Mouse (Mus musculus): ENCODE data around the gene Kat2b.
"Not testable (repeated sequence)": the region's sequence is repeated elsewhere in the genome, so short reads cannot be mapped to it uniquely, and the experiment has no call there.

Kat2b gene

DNA sequence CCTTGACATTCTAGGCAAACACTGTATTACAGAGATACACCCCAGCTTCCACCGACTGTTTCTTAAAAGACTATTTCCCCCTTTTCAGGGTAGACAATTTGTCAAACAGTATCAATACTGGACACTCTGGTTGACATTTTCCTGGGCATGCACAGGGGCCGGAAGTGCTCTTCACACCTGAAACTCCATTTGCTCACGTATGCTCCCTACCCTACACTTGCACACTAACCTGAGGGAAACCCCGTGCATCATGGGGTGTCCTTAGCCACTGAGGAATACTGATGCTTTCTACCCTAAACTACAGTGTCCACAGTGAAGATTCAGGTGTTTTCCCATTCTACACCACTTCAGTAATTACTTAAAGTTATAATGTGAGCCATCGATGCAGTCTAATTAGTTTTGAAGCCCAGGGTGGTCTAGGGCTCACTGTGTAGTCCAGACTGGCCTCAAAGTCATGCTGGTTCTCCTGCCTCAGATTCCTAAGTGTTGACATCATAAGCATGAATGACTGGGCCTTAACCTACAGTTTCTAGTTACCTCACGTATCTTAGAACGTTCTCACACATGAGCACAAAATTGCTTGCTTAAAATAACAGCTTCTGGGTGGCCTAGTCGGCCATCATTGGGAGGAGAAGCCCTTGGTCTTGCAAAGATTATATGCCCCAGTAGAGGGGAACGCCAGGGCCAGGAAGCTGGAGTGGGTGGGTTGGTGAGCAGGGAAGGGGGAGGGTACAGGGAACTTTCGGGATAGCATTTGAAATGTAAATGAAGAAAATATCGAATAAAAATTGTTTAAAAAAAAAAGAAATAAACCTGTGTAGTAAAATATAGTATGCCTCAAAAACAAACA lies 30.5 kb downstream of the Kat2b start:
- DNase-seq (ENCODE audit: low read depth, low spot score): peak; percentile 75

- DNase-seq (ENCODE audit: low read depth, low spot score): no peak
Observed at GRCm38 (mm10) chr17:53598571-53598970, 31.9 kb downstream of the Kat2b start.

DNA sequence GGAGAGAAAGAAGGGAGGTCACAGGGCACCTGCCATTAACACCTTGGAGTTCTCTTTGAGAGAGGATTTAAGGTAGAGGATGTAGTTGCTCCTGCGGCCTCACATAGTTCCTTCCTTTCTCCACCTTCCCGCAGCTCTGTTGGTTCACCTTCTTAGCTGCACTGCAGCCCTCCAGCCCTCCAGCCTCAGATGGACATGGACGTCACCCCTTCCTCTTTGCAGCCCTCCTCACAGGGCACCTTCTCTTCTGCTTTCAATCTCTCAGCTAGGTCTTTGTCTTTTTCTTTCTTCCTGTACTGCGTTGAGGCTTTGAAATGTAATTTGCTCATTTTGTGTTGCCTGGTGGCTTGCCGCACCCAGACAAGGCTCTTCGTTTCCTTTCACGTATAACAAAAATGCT lies 36.6 kb downstream of the Kat2b start:
- DNase-seq (ENCODE audit: low read depth, low spot score): not testable (repeated sequence)

GRCm38 (mm10) chr17:53606082-53606481 lies 39.4 kb downstream of the Kat2b start:
- not testable (repeated sequence) for DNase-seq (ENCODE audit: low read depth, low spot score)

GRCm38 (mm10) chr17:53608924-53609323 lies 42.3 kb downstream of the Kat2b start:
- DNase-seq (ENCODE audit: low read depth, low spot score): not testable (repeated sequence)

DNA sequence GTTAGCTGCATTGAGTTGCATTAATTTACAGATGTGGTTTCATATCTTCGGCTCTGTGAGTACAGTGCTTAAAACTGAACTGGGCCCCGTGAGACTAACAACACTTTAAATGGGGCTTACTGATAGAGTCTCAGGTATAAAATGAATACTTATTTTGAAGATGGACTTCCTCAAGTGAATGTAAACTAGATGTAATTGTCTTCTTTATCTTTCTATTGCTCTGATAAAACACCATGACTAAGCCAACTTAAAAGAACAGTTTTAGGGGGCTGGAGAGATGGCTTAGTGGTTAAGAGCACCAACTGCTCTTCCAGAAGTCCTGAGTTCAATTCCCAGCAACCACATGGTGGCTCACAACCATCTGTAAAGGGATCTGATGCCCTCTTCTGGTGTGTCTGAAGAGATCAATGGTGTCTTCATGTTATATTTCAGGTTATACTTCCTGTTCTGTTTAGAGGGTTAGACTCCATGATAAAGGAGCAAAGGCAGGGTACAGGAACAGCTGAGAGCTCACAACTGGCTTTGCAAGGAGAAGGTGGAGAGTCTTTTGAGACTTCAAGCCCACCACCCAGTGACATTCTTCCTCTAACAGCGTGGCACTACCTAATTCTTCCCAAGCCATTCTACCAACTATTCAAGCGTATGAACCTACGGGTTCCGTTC lies 50.8 kb downstream of the Kat2b start:
- DNase-seq (ENCODE audit: low read depth, low spot score): no peak

DNA sequence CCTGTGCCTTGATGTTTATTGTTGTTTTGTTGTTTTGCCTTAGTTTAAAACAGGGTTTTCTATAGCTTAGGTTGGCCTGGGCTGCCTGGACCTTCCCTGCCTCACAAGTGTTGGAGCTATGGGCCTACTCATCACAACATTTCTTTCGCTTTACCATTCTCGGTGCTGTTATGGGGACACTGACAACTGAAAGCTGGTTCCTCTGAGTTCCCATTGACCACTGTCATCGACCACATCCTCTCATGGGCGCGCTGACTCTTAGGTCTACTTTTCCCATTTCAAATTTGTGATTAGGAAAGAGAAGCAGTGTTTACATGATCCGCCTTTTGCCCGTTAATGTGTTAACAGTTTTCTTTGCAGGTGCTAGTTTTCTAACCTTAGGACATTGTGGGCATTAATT lies 51.7 kb downstream of the Kat2b start:
- no peak for DNase-seq (ENCODE audit: low read depth, low spot score)

- peak; percentile 69 for DNase-seq (ENCODE audit: low read depth, low spot score)
Observed at GRCm38 (mm10) chr17:53619391-53619790, 52.7 kb downstream of the Kat2b start.

DNA sequence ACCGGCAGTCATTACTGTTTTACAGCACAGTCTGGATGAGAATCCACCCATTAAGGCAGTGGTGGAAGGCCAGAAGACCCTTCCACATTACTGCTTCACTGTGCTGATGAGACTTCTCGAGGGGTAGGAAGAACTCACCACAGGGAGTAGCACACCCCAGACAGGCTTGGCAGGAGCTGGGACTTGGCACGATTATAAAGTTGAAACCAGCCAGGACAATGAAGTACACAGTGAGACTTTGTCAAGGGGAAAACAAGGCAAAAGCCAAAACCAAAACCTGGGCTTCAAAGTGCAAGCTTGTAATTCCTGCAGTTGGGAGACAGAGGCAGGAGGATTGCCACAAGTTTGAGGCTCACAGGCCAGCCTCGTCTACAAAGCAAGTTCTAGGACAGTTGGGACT lies 54.0 kb downstream of the Kat2b start:
- no peak for DNase-seq (ENCODE audit: low read depth, low spot score)

- no peak for DNase-seq (ENCODE audit: low read depth, low spot score)
Observed at GRCm38 (mm10) chr17:53622125-53622524, 55.5 kb downstream of the Kat2b start.

- DNase-seq (ENCODE audit: low read depth, low spot score): no peak
Observed at GRCm38 (mm10) chr17:53623762-53624161, 57.1 kb downstream of the Kat2b start.

DNA sequence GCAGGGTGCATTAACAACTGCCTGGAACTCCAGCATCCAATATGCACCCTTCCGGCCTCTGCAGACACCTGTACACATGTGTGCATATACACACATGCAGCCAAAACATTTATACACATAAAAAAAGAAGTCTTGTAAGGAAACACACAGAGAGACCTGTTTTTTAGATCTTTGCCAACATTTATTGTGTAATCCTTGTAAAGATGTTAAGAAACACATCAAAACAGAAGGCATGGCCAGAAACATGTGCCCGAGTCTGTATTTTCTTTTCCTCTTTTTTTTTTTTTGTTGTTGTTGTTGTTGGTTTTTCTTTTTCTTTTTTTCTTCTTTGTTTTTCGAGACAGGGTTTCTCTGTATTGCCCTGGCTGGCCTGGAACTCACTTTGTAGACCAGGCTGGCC lies 59.5 kb downstream of the Kat2b start:
- no peak for DNase-seq (ENCODE audit: low read depth, low spot score)

DNA sequence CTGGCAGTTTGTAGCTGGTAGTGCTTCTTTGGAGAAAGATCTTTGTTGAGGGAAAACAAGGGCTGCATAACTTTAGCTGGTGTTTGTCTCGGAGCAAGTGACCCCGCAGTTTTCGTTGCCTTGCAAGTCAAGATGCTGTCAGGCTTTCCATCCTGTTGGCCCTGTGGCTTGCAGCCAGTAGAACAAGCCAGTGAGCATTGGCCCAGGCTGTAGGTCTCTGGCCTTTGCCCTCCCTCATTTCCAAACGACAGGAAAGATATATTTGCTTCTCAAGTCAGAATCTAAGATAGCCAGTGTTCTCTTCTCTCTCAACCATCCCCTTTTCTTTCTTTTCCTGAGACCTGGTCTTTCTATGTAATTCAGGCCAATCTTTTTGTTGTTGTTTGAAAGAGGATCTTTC lies 60.8 kb downstream of the Kat2b start:
- DNase-seq (ENCODE audit: low read depth, low spot score): no peak

GRCm38 (mm10) chr17:53628131-53628530 lies 61.5 kb downstream of the Kat2b start:
- no peak for DNase-seq (ENCODE audit: low read depth, low spot score)

DNA sequence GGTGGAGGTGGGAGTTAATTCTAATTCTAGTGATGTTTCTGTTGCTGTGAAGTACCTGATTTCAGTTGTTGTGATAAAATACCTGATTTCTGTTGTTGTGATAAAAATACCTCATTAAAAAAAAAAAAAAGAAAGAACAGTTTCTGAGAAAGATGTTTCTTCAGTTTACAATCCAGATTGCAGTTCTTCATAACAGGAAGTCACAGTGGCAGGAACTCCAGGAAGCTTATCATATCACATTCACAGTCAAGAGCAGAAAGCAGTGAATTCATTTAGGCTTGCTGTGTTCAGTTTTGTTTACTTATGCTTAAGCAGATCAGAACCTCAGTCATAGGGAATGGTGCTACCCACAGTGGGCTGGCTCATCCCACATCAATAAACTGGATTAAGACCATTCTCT lies 64.7 kb downstream of the Kat2b start:
- no peak for DNase-seq (ENCODE audit: low read depth, low spot score)

DNA sequence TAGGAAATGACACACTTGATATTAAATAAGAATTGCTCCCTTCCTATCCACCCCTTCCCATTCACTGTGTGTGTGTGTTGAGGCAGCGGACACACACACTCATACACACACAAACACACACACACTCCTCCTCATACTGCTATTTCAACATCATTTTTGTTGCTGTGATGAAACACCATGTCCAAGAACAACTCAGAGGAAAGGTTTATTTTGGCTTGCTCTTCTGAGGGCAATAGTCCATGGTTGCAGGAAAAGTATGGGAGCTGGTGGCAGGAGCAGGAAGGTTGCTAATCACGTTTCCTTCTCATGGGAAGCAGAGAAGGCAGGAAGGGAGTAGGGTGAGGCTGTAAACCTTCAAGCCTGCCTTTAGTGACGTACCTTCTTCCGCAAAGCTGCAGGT lies 76.7 kb downstream of the Kat2b start:
- DNase-seq (ENCODE audit: low read depth, low spot score): no peak

DNA sequence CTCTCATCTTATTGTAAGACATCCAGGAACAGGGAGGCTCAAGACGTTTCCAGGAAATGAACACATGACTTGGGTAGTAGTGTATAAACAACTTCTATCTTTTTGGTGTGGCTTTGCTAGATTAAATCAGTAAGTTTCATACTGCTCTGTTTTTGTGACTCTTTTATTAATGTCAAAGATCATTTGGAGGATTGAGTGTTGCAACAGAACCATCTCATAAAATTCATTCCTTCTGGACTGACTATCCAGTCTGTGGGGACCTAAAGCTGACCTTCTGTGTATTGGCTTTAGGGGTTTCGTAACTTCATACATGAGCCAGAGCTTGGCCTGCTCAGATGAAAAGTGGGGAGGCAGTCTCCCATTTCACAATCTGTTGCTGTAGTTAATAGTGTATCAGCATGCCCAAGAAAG lies 83.6 kb downstream of the Kat2b start:
- DNase-seq (ENCODE audit: low read depth, low spot score): no peak

- no peak for DNase-seq (ENCODE audit: low read depth, low spot score)
Observed at GRCm38 (mm10) chr17:53654596-53654995, 87.9 kb downstream of the Kat2b start.

- no peak for DNase-seq (ENCODE audit: low read depth, low spot score)
Observed at GRCm38 (mm10) chr17:53655081-53655480, 88.4 kb downstream of the Kat2b start.

GRCm38 (mm10) chr17:53655959-53656358 lies 89.3 kb downstream of the Kat2b start:
- DNase-seq (ENCODE audit: low read depth, low spot score): no peak

DNA sequence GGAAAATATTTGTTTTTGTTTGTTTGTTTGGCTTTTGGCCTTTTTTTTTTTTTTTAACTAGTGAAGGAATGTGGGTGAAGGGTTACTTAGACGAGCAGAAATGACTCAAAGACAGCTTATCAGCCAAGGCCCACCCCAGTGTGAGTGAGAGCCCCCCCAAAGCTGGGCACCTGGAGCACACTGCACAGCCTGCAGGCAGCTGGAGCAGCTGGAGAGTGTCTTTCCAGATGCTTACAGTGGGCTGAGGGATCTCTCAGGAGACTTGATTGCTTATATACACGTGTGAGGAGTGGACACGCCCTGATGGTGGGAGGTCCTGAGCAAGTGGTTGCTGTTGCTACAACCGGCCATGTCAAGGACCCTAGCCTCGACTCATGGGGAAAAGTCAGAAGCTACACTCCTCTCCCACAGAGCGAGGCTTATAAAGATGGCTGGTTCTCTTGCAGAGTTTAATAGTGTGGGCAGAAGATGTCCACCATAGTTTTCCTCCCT lies 89.8 kb downstream of the Kat2b start:
- DNase-seq (ENCODE audit: low read depth, low spot score): peak; percentile 76

- DNase-seq (ENCODE audit: low read depth, low spot score): peak; percentile 56
Observed at GRCm38 (mm10) chr17:53657391-53657790, 90.7 kb downstream of the Kat2b start.

GRCm38 (mm10) chr17:53658668-53659067 lies 92.0 kb downstream of the Kat2b start:
- DNase-seq (ENCODE audit: low read depth, low spot score): peak; percentile 28

All from R1 (cell line).